Mouse (Mus musculus) limb, embryonic 15.5 days (tissue): ENCODE measurements around the gene Sh3bgrl2. TPM values are rescaled to one million over a fixed set of nuclear protein-coding genes. Genes with fewer than 3 reads are reported as not detected.
A peak's percentile ranks its signal among the peaks of the same experiment; 100 is the strongest.

ENCODE experiments used
- ATAC-seq: fragments of 200-750 bp; cut with Nextera tagmentation; 2 replicates; pipeline ENCODE4 v1.8.0; 2017; ENCODE audit warnings: low read depth, moderate TSS enrichment; ENCODE audit not compliant: insufficient number of reproducible peaks, low FRiP score, low TSS enrichment
- H3K27ac ChIP-seq: fragments of 300-500 bp; sonication (generic); 2 replicates; pipeline ENCODE4 v1.5.1; 2015; ENCODE audit warnings: moderate library complexity, mild to moderate bottlenecking, inconsistent platforms
- H3K27me3 ChIP-seq: fragments of 300-500 bp; sonication (generic); 2 replicates; pipeline ENCODE4 v1.6.1; 2015; ENCODE audit warnings: inconsistent platforms
- H3K36me3 ChIP-seq: fragments of 300-500 bp; sonication (generic); 2 replicates; pipeline ENCODE4 v1.6.1; 2015; ENCODE audit warnings: inconsistent platforms
- H3K4me1 ChIP-seq: fragments of 300-500 bp; sonication (generic); 2 replicates; pipeline ENCODE4 v1.6.1; 2015; ENCODE audit warnings: inconsistent platforms
- H3K4me2 ChIP-seq: fragments of 300-500 bp; sonication (generic); 2 replicates; pipeline ENCODE4 v1.6.1; 2015; ENCODE audit warnings: mild to moderate bottlenecking, inconsistent platforms
- H3K4me3 ChIP-seq: fragments of 300-500 bp; sonication (generic); 2 replicates; pipeline ENCODE4 v1.5.1; 2015; ENCODE audit warnings: mild to moderate bottlenecking, inconsistent platforms
- H3K9ac ChIP-seq: fragments of 300-500 bp; sonication (generic); 2 replicates; pipeline ENCODE4 v1.6.1; 2015; ENCODE audit warnings: inconsistent platforms
- H3K9me3 ChIP-seq: fragments of 300-500 bp; sonication (generic); 2 replicates; pipeline ENCODE4 v1.6.1; 2016; ENCODE audit warnings: inconsistent platforms
- WGBS: fragments of 180-500 bp; shearing (Covaris S2); methylation state at CpG from one replicate; pipeline ENCODE4 v1.1.7; 2015; 5-methylcytosine and 5-hydroxymethylcytosine counted together
- polyA plus RNA-seq: library from polyadenylated mRNA; unstranded; fragments of >200 nt; fragmentation: Nextera tagmentation; extraction: Ambion mirVana; gene quantifications from 2 replicates; pipeline ENCODE4 v1.2.1, GENCODE M21; 2015

Sh3bgrl2 gene
- polyA plus RNA-seq, 1 experiment from 2014 or later: 25.7 TPM

DNA sequence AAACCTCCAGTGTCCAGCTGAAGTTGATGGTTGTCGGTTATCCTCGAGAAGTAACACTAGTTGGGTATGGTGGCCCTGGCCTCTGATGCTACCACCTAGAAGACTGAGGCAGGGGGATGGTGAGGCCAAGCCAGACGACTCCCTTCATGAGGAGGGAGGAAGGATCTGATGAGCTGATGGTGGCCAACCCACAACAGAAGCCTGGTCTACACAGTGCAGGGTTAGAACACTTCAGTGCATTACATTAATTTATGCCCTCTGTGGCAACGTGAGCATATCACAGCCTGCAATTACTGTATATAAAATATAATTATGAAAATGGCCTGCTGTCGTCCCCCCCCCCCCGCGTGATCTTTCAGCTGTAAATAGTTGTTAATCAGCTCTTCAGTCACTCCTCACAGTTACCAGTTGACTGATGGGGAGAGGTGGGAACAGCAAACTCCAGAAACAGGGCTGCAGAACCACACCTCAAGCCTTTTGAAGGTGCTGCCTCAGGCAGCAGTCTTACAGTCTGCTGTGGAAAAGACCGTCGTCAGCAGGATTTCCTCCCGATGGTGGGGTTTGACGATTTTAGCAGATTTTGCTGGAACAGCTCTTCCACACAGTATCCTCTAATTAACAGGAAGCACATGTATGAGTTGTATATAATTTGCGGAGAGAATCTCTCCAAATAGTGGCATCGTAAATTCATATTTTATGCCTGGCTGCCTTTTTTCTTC lies 17.0 kb downstream of the Sh3bgrl2 start:
- Histone ChIP-seq H3K4me3 (no peak overlapping the region), H3K27me3 (no peaks in the 10 kb centered on the region), H3K9ac (no peak overlapping the region), H3K4me1 (peaks cover 34% of the 10 kb centered on the region), H3K4me2 (no peak overlapping the region), H3K36me3 (no peaks in the 10 kb centered on the region), H3K9me3 (no peaks in the 10 kb centered on the region), H3K27ac (0 out of 2 replicates have a peak overlapping the region, but pooled peaks have one; percentile 61)
- ATAC-seq: no peak
- WGBS: 42% methylated on average over 13 of the region's 13 CpGs

GRCm38 (mm10) chr9:83566141-83566540 lies 18.0 kb downstream of the Sh3bgrl2 start:
- 73% methylated on average over 6 of the region's 6 CpGs for WGBS
- no peak overlapping the region for H3K4me3 ChIP-seq
- H3K27me3 ChIP-seq: no peaks in the 10 kb centered on the region
- no peak overlapping the region for H3K9ac ChIP-seq
- H3K36me3 ChIP-seq: no peaks in the 10 kb centered on the region
- ATAC-seq: no peak
- H3K4me2 ChIP-seq: no peak overlapping the region
- H3K27ac ChIP-seq: no peak overlapping the region
- peaks cover 34% of the 10 kb centered on the region for H3K4me1 ChIP-seq
- H3K9me3 ChIP-seq: no peaks in the 10 kb centered on the region

DNA sequence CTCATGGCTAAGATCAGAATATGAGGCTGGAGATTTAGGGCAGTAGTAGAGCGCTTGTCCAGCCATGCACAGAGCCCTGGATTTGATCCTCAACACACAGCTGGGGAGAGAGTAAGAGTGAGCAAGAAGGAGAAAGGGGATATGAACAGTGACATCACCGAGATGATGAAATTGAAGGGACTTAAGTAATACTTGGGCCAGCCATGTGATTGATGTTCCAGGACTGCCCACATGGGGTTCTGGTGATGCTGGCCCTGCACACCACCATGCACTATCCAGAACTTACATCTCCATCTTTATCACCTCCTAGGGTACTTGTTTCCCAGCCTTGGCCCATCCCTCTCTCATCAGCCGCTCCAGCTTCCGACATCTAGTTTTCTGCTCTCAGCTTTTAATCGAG lies 20.0 kb downstream of the Sh3bgrl2 start:
- no peak overlapping the region for H3K4me2 ChIP-seq
- peaks cover 36% of the 10 kb centered on the region for H3K4me1 ChIP-seq
- WGBS: 88% methylated on average over 5 of the region's 5 CpGs
- no peak for ATAC-seq
- H3K9me3 ChIP-seq: no peaks in the 10 kb centered on the region
- 0 out of 2 replicates have a peak overlapping the region, but pooled peaks have one; percentile 1 for H3K27ac ChIP-seq
- H3K36me3 ChIP-seq: no peaks in the 10 kb centered on the region
- no peak overlapping the region for H3K9ac ChIP-seq
- H3K27me3 ChIP-seq: no peaks in the 10 kb centered on the region
- H3K4me3 ChIP-seq: no peak overlapping the region

- no peaks in the 10 kb centered on the region for H3K27me3 ChIP-seq
- H3K4me2 ChIP-seq: no peak overlapping the region
- no peak for ATAC-seq
- no peaks in the 10 kb centered on the region for H3K9me3 ChIP-seq
- peak overlapping the region; percentile 1; the same call in 1 of the 2 replicates for H3K27ac ChIP-seq
- H3K9ac ChIP-seq: no peak overlapping the region
- 37% methylated on average over 3 of the region's 3 CpGs for WGBS
- no peak overlapping the region for H3K4me3 ChIP-seq
- H3K36me3 ChIP-seq: no peaks in the 10 kb centered on the region
- peaks cover 34% of the 10 kb centered on the region for H3K4me1 ChIP-seq
These were observed 20.8 kb downstream of the Sh3bgrl2 start for GRCm38 (mm10) chr9:83568937-83569336.

GRCm38 (mm10) chr9:83569898-83570297 lies 21.8 kb downstream of the Sh3bgrl2 start:
- Histone ChIP-seq H3K27ac (no peak overlapping the region), H3K9ac (no peak overlapping the region)
- 73% methylated on average over 7 of the region's 7 CpGs for WGBS

GRCm38 (mm10) chr9:83571315-83571714 lies 23.2 kb downstream of the Sh3bgrl2 start:
- no peak for ATAC-seq
- no peak overlapping the region for H3K4me2 ChIP-seq
- H3K4me1 ChIP-seq: peaks cover 16% of the 10 kb centered on the region
- no peaks in the 10 kb centered on the region for H3K9me3 ChIP-seq
- H3K27ac ChIP-seq: no peak overlapping the region
- H3K36me3 ChIP-seq: no peaks in the 10 kb centered on the region
- H3K4me3 ChIP-seq: no peak overlapping the region
- 54% methylated on average over 3 of the region's 3 CpGs for WGBS
- H3K27me3 ChIP-seq: no peaks in the 10 kb centered on the region
- no peak overlapping the region for H3K9ac ChIP-seq

More at GRCm38 (mm10) chr9:83569898-83570297, 21.8 kb downstream of the Sh3bgrl2 start:
- Histone ChIP-seq H3K4me1 (peaks cover 26% of the 10 kb centered on the region), H3K4me3 (no peak overlapping the region), H3K36me3 (no peaks in the 10 kb centered on the region), H3K9me3 (no peaks in the 10 kb centered on the region), H3K27me3 (no peaks in the 10 kb centered on the region), H3K4me2 (no peak overlapping the region)
- ATAC-seq: no peak

- Histone ChIP-seq H3K36me3 (no peaks in the 10 kb centered on the region), H3K9me3 (no peaks in the 10 kb centered on the region), H3K27ac (no peak overlapping the region), H3K4me2 (no peak overlapping the region), H3K4me1 (peaks cover 22% of the 10 kb centered on the region), H3K4me3 (no peak overlapping the region), H3K9ac (no peak overlapping the region), H3K27me3 (no peaks in the 10 kb centered on the region)
- 41% methylated on average over 2 of the region's 2 CpGs for WGBS
- no peak for ATAC-seq
These were observed 24.2 kb downstream of the Sh3bgrl2 start for GRCm38 (mm10) chr9:83572326-83572725.

DNA sequence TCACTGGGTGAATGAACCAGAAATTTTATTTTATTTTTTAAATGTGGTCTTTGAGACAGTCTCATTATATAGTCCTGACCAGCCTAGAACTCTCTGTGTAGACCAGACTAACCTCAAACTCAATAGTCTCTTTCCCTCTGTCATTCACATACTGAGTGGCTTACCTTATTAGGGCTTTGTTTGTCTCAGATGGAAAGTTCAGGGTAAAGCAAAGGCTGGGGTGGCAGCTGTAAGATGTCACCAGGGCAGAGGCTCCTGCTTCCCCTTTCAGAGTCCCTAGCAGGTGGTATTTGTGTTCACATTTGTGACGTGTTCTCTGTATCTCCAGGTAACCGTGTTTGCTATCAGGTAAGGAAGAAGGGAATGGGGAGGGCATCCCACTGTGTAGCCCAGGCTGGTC lies 24.7 kb downstream of the Sh3bgrl2 start:
- Histone ChIP-seq H3K4me3 (no peak overlapping the region), H3K9ac (no peak overlapping the region), H3K9me3 (no peaks in the 10 kb centered on the region), H3K27me3 (no peaks in the 10 kb centered on the region), H3K4me2 (no peak overlapping the region), H3K36me3 (no peaks in the 10 kb centered on the region), H3K27ac (no peak overlapping the region), H3K4me1 (peaks cover 22% of the 10 kb centered on the region)
- 58% methylated on average over 2 of the region's 2 CpGs for WGBS
- no peak for ATAC-seq

- Histone ChIP-seq H3K9me3 (no peaks in the 10 kb centered on the region), H3K27me3 (no peaks in the 10 kb centered on the region), H3K4me3 (no peak overlapping the region), H3K27ac (no peak overlapping the region), H3K9ac (no peak overlapping the region), H3K36me3 (no peaks in the 10 kb centered on the region), H3K4me2 (no peak overlapping the region), H3K4me1 (peaks cover 20% of the 10 kb centered on the region)
- ATAC-seq: no peak
- WGBS: 63% methylated on average over 2 of the region's 2 CpGs
These were observed 25.5 kb downstream of the Sh3bgrl2 start for GRCm38 (mm10) chr9:83573588-83573987.

- Histone ChIP-seq H3K4me3 (no peak overlapping the region), H3K36me3 (no peaks in the 10 kb centered on the region), H3K27me3 (no peaks in the 10 kb centered on the region), H3K9me3 (no peaks in the 10 kb centered on the region), H3K4me2 (no peak overlapping the region), H3K4me1 (peaks cover 13% of the 10 kb centered on the region), H3K27ac (no peak overlapping the region), H3K9ac (no peak overlapping the region)
- no peak for ATAC-seq
- 70% methylated on average over 4 of the region's 4 CpGs for WGBS
These were observed 27.3 kb downstream of the Sh3bgrl2 start for GRCm38 (mm10) chr9:83575403-83575802.

DNA sequence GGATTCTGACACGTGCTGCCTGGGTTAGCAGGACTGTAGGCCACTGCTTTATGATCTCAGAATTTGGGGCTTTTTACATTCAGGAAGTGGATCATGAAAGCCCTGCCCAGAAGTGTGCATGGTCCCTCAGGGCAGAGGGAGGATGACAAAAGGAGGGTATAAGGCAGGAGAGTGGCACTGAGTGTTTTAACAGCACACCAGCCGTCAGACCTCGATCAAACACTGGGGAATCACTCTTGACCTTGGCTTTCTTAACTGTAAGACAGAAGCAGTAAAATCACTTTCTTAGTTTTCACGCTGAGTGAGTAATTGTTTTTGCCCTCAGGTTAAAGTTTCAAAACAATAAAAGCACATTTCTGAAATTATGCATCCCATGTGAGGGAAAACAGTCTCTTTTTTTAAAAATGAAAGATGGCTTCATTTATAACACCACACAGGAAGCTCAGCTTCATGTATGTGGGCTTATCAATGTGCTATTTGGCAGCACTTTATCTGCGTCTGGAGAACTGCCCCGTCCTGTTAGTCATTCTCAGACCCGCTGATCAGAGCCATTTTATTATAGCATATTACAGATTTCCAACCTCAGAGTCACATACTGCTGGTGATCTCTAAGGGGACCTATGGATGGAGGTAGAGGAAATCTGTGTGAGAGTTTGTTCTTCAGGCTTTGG lies 28.0 kb downstream of the Sh3bgrl2 start:
- H3K27me3 ChIP-seq: 0 out of 2 replicates have a peak, but pooled peaks cover 1% of the 10 kb centered on the region
- no peaks in the 10 kb centered on the region for H3K36me3 ChIP-seq
- no peak overlapping the region for H3K27ac ChIP-seq
- H3K9me3 ChIP-seq: no peaks in the 10 kb centered on the region
- peaks cover 13% of the 10 kb centered on the region for H3K4me1 ChIP-seq
- H3K4me3 ChIP-seq: no peak overlapping the region
- H3K9ac ChIP-seq: no peak overlapping the region
- H3K4me2 ChIP-seq: no peak overlapping the region
- no peak for ATAC-seq
- WGBS: 24% methylated on average over 7 of the region's 7 CpGs

- Histone ChIP-seq H3K4me2 (no peak overlapping the region), H3K9me3 (no peaks in the 10 kb centered on the region), H3K36me3 (no peaks in the 10 kb centered on the region), H3K4me1 (peaks cover 13% of the 10 kb centered on the region), H3K9ac (no peak overlapping the region), H3K27ac (no peak overlapping the region), H3K4me3 (no peak overlapping the region), H3K27me3 (0 out of 2 replicates have a peak, but pooled peaks cover 3% of the 10 kb centered on the region)
- 30% methylated on average over 3 of the region's 3 CpGs for WGBS
- no peak for ATAC-seq
These were observed 28.5 kb downstream of the Sh3bgrl2 start for GRCm38 (mm10) chr9:83576689-83577057.
